Mouse (Mus musculus) embryonic facial prominence, embryonic 11.5 days (tissue): ENCODE measurements around the gene Cdh13. TPM values are rescaled to one million over a fixed set of nuclear protein-coding genes. Genes with fewer than 3 reads are reported as not detected.

ENCODE experiments used
- ATAC-seq: fragments of 200-750 bp; cut with Nextera tagmentation; replicated peaks from 2 replicates; pipeline ENCODE4 v1.8.0; 2017; ENCODE audit warnings: low read depth; ENCODE audit not compliant: insufficient number of reproducible peaks, low FRiP score, low TSS enrichment
- DNase-seq: peaks from one replicate; pipeline ENCODE4 v3.0.0-alpha.2; 2015; ENCODE audit warnings: low spot score
- H3K27ac ChIP-seq: fragments of 300-500 bp; sonication (generic); replicated peaks from 2 replicates; pipeline ENCODE4 v1.5.1; 2014; ENCODE audit warnings: mild to moderate bottlenecking, low read depth, low read length, control low read depth
- H3K27me3 ChIP-seq: fragments of 300-500 bp; sonication (generic); 2 replicates; pipeline ENCODE4 v1.6.1; 2014; ENCODE audit warnings: mild to moderate bottlenecking, low read length, moderate library complexity, mixed read lengths; ENCODE audit not compliant: control insufficient read depth, insufficient read depth
- H3K36me3 ChIP-seq: fragments of 300-500 bp; sonication (generic); replicated peaks from 2 replicates; pipeline ENCODE4 v1.6.1; 2014; ENCODE audit warnings: low read depth, mild to moderate bottlenecking, low read length, moderate library complexity, mixed read lengths; ENCODE audit not compliant: control insufficient read depth, insufficient read depth
- H3K4me1 ChIP-seq: fragments of 300-500 bp; sonication (generic); 2 replicates; pipeline ENCODE4 v1.6.1; 2014; ENCODE audit warnings: low read length, mixed read lengths; ENCODE audit not compliant: control insufficient read depth, insufficient read depth
- H3K4me2 ChIP-seq: fragments of 300-500 bp; sonication (generic); 2 replicates; pipeline ENCODE4 v1.6.1; 2014; ENCODE audit warnings: low read depth, mild to moderate bottlenecking, control low read depth, low read length, moderate library complexity
- H3K4me3 ChIP-seq: fragments of 300-500 bp; sonication (generic); 2 replicates; pipeline ENCODE4 v1.5.1; 2014; ENCODE audit warnings: low read depth, low read length, control low read depth
- H3K9ac ChIP-seq: fragments of 300-500 bp; sonication (generic); replicated peaks from 2 replicates; pipeline ENCODE4 v1.6.1; 2014; ENCODE audit warnings: mild to moderate bottlenecking, control low read depth, low read length
- H3K9me3 ChIP-seq: fragments of 300-500 bp; sonication (generic); replicated peaks from 2 replicates; pipeline ENCODE4 v1.6.1; 2016; ENCODE audit warnings: mild to moderate bottlenecking, low read length, inconsistent platforms, mixed read lengths; ENCODE audit not compliant: control insufficient read depth
- WGBS: fragments of 180-500 bp; shearing (Covaris S2); extraction: QIAGEN DNeasy Blood & Tissue Kit; methylation state at CpG from one replicate; pipeline ENCODE4 v1.1.7; 2014; 5-methylcytosine and 5-hydroxymethylcytosine counted together
- polyA plus RNA-seq: library from polyadenylated mRNA; unstranded; fragments of >200 nt; fragmentation: Nextera tagmentation; extraction: Ambion mirVana; gene quantifications from 2 replicates; pipeline ENCODE4 v1.2.1, GENCODE M21; 2014

The Cdh13 gene
- polyA plus RNA-seq, 1 experiment from 2014 or later: 7.1 TPM

DNA sequence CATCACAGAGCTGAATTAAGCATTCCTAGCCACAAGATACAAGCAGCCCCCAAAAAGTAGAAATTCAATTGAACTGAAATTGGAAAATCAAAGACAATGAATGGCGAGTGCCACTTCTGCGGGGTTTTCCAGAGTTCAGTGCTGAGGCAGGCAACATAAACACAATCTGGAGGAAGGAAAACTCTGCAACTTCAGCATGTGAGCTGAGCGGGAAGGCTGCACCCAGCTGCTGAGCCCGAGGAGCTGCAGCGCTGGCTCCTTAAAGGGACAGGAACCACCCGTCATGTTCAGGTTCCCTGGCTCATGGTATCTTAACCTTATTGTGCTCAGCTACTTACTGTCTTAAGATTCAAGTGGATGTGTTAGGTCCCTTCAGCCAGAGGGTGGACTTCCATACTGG is 814.7 kb downstream of the Cdh13 start:
- Histone ChIP-seq H3K9me3 (no peaks in the 10 kb centered on the region), H3K27me3 (no peaks in the 10 kb centered on the region)

GRCm38 (mm10) chr8:119102871-119103270 is 819.3 kb downstream of the Cdh13 start:
- DNase-seq: no peak
- Histone ChIP-seq H3K27ac (no peak overlapping the region), H3K4me3 (no peak overlapping the region), H3K4me1 (no peaks in the 10 kb centered on the region), H3K9me3 (no peaks in the 10 kb centered on the region), H3K27me3 (no peaks in the 10 kb centered on the region), H3K36me3 (no peaks in the 10 kb centered on the region), H3K9ac (no peak overlapping the region), H3K4me2 (no peak overlapping the region)
- WGBS: 79% methylated on average over 6 of the region's 6 CpGs
- no peak for ATAC-seq

More for the DNA sequence above, 814.7 kb downstream of the Cdh13 start:
- 28% methylated on average over 6 of the region's 6 CpGs for WGBS
- no peak overlapping the region for H3K27ac ChIP-seq
- no peak for ATAC-seq
- no peak overlapping the region; the same call in 1 of the 2 replicates for H3K9ac ChIP-seq
- H3K36me3 ChIP-seq: no peaks in the 10 kb centered on the region
- no peak overlapping the region for H3K4me2 ChIP-seq
- H3K4me3 ChIP-seq: no peak overlapping the region
- no peaks in the 10 kb centered on the region for H3K4me1 ChIP-seq
- DNase-seq: peak; percentile 20

DNA sequence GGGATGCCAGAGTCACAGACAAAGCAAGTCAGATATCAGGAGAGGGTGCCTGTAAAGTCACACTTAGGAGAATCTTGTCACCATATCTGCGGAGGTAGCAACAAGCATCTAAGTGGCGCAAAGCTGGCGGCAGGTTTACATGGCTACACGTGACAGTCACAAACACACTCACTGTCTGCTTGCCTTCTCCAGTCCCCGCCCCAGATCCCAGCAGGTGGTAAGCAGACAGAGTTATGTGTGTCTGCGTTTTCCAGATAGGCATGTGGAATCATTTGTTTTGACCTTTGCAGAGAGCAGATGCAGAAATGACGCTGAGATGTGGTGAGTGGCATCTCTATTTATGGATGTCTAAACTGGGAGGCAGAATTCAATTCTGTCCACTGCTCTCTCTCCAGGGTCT is 826.1 kb downstream of the Cdh13 start:
- Histone ChIP-seq H3K4me1 (no peaks in the 10 kb centered on the region), H3K9ac (no peak overlapping the region), H3K27ac (no peak overlapping the region), H3K9me3 (no peaks in the 10 kb centered on the region), H3K4me2 (no peak overlapping the region), H3K4me3 (no peak overlapping the region), H3K27me3 (no peaks in the 10 kb centered on the region), H3K36me3 (no peaks in the 10 kb centered on the region)
- DNase-seq: no peak
- no peak for ATAC-seq
- 81% methylated on average over 7 of the region's 7 CpGs for WGBS

GRCm38 (mm10) chr8:119112861-119113260 is 829.3 kb downstream of the Cdh13 start:
- Histone ChIP-seq H3K4me1 (no peaks in the 10 kb centered on the region), H3K9ac (no peak overlapping the region), H3K4me3 (no peak overlapping the region), H3K36me3 (no peaks in the 10 kb centered on the region), H3K27me3 (no peaks in the 10 kb centered on the region), H3K4me2 (no peak overlapping the region), H3K27ac (no peak overlapping the region), H3K9me3 (no peaks in the 10 kb centered on the region)
- 81% methylated on average over 3 of the region's 3 CpGs for WGBS
- ATAC-seq: no peak
- DNase-seq: no peak

GRCm38 (mm10) chr8:119121236-119121635 is 837.7 kb downstream of the Cdh13 start:
- Histone ChIP-seq H3K4me2 (no peak overlapping the region), H3K27ac (no peak overlapping the region), H3K36me3 (no peaks in the 10 kb centered on the region), H3K4me3 (no peak overlapping the region), H3K9me3 (no peaks in the 10 kb centered on the region), H3K27me3 (no peaks in the 10 kb centered on the region), H3K9ac (no peak overlapping the region), H3K4me1 (no peaks in the 10 kb centered on the region)
- peak; percentile 33 for DNase-seq
- WGBS: 59% methylated on average over 13 of the region's 13 CpGs
- ATAC-seq: no peak

GRCm38 (mm10) chr8:119127841-119128240 is 844.3 kb downstream of the Cdh13 start:
- no peak overlapping the region for H3K9ac ChIP-seq
- no peaks in the 10 kb centered on the region for H3K9me3 ChIP-seq
- 71% methylated on average over 8 of the region's 8 CpGs for WGBS
- no peaks in the 10 kb centered on the region for H3K36me3 ChIP-seq
- DNase-seq (no peak), ATAC-seq (no peak)
- no peaks in the 10 kb centered on the region for H3K27me3 ChIP-seq
- H3K4me3 ChIP-seq: no peak overlapping the region
- no peak overlapping the region for H3K27ac ChIP-seq
- H3K4me1 ChIP-seq: no peaks in the 10 kb centered on the region
- no peak overlapping the region for H3K4me2 ChIP-seq

GRCm38 (mm10) chr8:119128266-119128665 is 844.7 kb downstream of the Cdh13 start:
- Histone ChIP-seq H3K36me3 (no peaks in the 10 kb centered on the region), H3K9me3 (no peaks in the 10 kb centered on the region), H3K4me3 (no peak overlapping the region), H3K4me1 (no peaks in the 10 kb centered on the region), H3K9ac (no peak overlapping the region), H3K27ac (no peak overlapping the region), H3K4me2 (no peak overlapping the region), H3K27me3 (no peaks in the 10 kb centered on the region)
- no peak for ATAC-seq
- no peak for DNase-seq
- WGBS: 74% methylated on average over 3 of the region's 3 CpGs

DNA sequence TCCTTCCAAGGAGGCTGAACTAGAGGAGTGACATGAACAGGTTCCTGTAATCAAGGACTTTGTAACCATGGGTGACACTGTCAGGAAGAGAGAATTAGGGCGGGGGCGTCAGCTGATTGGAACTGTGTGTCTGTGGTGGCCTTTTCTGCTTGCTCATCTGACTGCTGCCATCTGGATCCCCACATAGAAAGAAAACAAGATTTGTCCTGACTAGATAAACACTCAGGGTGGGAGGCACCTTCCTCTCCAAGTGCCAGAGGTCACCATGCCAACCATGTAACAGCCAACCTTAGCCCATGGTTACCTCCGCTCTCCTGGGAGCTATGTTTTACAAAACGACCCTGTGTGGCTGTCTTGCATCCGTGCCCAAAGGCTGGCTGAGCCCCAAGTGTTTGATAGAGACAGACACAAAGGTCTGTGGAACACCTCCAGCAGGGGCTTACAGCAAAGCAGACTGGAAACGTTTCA is 873.0 kb downstream of the Cdh13 start:
- Histone ChIP-seq H3K36me3 (no peaks in the 10 kb centered on the region), H3K4me1 (no peaks in the 10 kb centered on the region), H3K9ac (no peak overlapping the region), H3K27ac (no peak overlapping the region), H3K4me3 (no peak overlapping the region), H3K4me2 (no peak overlapping the region), H3K9me3 (no peaks in the 10 kb centered on the region), H3K27me3 (no peaks in the 10 kb centered on the region)
- WGBS: 61% methylated on average over 6 of the region's 6 CpGs
- ATAC-seq (no peak), DNase-seq (no peak)
